Mouse (Mus musculus) kidney, postnatal 14 days (tissue): ENCODE results near the gene Rgs9bp.

ENCODE experiments used
- DNase-seq: peaks from one replicate; pipeline ENCODE4 v3.0.0; 2022; ENCODE audit warnings: mixed read lengths

The Rgs9bp gene

DNA sequence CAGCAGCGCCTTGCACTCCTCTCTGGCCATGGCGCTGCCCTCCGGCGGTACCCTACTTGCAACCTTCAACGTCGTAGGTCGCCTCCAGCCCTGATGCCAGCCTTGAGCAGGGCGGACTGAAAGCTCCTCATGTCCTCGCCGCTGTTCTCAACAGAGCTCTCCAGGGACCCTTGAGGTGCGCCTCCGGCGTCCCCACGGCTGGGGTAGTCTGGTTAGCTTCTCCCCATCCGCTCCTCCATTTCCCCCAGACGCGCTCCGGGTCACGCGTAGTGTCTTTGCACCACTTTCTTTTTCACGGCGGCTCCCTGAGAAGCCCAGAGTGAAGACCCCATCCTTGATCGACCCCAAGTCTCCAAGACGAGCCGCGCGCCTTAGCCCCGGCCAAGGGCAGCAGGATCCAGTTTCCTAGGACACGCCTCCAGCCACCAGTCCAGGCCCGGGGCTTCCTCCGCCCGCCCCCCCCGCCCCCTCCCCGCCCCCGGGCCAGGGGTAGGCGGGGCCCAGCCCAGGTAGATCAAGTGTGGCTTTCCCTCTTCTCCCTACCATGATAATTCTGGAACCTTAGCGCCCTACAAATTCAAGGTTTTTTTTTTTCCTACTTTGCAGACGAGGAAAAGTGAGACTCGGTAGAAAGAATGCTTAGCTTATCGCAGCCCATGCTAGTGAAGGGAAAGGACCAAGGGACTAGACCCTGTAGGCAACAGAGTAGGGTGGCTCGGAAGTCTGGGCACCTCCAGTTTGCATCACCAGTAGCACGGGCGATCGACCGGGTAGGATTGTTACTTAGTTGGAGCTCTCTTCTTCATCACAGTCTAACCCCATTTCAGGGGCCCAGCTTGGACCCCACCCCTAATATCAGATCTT lies at the start of gene Rgs9bp:
Gene Rgs9bp, minus strand, starts transcription at position 392 of the 864 bp plus-strand sequence.
- DNase-seq: peak; percentile 84

DNA sequence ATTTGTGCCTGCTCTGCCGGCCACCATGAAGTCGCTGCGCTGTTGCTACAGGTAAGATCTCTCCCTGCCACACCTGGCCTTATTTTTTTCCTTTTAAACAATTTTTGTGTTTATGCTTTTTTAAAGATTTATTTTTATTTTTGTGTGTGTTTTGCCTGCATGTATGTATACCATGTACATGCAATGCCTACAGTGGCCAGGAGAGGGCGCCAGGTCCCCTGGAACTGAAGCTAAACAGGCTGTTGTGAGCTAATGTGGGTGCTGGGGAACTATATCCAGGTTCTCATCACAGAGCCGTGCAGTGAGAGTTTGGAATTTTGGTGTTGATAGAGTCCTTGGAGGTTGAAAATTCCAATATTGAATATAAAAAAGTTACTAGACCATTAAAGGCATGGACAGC lies 43.1 kb upstream of the Rgs9bp start:
- DNase-seq: no peak

DNA sequence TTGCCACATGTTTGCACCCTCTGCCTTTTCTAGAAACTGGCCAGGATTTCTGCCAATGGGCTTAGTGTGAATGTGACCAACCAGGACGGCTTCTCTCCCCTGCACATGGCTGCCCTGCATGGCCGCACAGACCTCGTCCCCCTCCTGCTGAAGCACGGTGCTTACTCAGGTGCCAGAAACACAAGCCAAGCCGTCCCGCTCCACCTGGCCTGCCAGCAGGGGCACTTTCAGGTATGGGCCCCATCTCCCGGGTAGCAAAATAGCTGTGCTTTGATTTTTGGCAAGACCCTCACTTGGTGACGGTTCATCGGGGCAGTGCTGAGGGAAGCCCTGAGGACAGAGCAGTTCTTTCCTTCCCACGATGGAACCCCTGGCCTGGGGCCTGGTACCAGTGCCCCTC lies 42.0 kb upstream of the Rgs9bp start:
- no peak for DNase-seq

DNA sequence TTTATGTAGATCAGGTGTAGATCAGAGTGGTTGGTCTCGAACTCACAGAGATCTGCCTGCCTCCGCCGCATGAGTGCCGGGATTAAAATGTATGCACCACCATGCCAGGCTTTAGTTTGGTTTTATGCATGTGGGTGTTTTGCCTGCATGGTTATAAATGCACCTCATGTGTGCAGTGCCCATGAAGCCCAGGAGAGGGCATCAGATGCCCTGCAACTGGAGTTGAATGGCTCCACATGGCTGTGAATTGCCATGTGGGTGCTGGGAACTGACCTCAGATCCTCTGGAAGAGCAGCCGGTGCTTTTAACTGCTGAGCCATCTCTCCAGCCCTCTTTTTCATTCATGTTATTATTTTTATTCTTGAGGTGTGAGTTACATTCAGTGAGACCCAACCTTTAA lies 40.7 kb upstream of the Rgs9bp start:
- no peak for DNase-seq

DNA sequence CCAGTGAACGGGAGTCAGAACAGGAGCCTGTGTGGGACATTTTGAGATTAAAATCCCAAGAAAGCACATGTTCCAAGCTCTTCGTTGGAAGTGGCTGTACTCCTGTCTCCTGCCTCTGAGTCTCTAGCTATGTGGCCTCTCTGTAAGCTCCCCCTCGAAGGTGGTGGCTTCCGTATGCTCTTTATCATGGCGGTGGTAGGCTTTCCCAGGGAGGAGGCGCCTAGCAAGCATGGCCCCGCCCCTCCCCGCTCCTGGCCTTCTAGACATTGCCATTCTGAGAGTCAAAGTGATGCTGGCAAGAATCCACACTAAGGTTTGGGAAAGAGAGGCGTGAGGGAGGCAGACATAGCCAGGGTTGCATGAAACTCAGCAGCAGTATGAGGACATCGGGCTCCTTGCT lies 37.2 kb upstream of the Rgs9bp start:
- no peak for DNase-seq

DNA sequence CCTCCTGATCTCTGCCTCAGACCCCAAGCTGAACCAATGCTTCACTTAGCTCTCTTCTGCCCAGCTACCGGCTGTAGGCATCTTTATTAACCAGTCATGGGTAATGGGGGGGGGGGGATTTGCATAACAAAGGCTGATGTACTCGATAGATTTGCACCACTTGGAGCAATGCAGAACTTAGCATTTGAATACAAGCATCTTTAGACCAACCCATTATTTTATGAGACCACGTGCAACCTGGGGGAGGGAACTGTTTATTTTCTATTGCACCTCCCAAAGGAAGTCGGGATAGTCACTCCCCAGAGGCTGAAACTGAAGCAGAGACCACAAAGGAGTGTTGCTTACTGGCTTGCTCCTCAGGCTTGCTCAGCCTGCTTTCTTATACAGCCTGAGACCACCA lies 32.1 kb upstream of the Rgs9bp start:
- no peak for DNase-seq

DNA sequence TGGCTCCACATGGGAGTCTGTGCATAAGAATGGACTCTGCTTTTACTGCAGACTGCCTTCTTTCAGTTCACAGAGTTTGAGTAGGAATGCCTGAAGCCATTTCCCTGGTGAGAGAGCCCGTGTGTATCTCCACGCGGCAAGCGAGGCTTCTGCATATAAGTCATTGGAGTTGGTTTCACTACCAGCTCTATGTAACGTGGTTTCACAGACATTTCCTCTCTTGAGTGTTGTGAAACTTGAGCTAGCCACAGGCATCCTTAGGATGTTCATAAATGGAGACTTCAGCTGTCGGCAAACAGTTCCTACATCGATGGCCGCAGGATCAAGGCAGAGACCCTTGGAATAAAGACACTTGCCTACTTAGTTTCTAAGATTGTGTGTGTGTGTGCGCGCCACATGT lies 23.9 kb upstream of the Rgs9bp start:
- no peak for DNase-seq

DNA sequence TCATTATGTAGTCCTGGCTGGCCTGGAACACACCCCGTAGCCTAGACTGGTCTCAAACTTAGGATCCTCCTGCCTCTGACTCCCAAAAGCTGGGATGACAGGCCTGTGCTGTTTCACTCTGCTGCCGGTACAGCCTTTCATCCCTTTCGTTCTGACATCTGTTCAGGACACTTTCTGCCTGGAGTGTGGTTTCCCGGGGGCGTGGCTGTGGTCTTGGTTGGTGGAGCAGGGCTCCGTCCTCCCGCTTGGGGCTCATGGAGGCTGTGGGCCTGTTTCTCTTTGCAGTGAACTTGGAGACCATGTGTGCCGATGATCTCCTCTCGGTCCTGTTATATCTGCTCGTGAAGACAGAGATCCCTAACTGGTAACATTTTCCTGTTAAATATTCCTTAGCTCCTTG lies 21.4 kb upstream of the Rgs9bp start:
- no peak for DNase-seq

DNA sequence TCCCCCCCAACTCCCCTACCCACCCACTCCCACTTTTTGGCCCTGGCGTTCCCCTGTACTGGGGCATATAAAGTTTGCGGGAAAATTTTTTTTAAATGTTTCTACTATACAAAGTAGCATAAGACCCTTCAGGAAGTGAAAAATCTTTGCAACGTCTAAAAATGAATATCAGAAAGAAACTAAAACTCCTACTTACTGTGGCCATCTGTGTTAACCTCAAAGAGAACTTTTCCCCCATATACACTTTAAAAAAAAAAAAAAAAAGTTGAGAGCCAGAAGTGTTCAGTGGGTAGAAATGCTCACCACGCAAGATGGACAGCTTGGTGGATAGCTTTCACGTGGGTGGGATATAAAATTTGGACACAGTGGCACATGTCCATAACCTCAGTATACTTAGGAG lies 17.4 kb upstream of the Rgs9bp start:
- no peak for DNase-seq

DNA sequence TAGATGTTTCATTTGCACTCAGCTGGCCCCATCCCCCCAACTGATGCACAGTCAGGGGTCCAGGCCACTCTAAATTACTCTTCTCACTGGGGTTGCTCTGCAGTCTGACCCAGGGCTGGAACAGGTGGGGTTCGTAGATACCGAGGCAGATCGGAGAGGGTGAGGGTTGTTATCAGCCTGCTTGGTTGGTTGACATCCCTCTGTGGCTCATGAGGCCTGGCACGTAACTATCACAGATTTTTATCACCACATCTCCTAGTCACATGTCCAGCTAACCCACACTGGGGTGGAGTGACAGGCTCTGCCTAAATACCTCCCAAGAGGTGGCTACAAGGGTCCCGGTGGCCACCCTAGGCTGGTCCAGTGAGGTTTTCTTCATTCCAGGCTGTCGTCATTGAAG lies 15.7 kb upstream of the Rgs9bp start:
- DNase-seq: no peak

DNA sequence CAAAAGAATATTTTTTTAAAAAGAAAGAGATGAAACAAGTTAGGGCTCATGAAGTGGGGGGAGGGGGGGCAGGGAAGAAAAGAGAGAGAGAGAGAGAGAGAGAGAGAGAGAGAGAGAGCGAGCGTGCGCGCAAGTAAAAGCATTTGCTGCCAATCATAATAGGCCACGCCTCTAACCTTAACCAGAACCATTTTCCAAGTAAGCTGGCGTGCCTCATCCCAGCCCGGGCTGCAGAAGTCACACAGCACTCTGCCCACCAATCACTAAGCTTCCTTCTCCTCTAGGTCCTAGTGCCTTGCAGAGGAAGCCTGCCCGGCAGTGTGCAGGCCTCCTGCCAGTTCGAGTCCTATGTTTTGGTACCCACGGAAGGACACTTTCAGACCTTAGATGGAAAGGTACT lies 14.6 kb upstream of the Rgs9bp start:
- no peak for DNase-seq

DNA sequence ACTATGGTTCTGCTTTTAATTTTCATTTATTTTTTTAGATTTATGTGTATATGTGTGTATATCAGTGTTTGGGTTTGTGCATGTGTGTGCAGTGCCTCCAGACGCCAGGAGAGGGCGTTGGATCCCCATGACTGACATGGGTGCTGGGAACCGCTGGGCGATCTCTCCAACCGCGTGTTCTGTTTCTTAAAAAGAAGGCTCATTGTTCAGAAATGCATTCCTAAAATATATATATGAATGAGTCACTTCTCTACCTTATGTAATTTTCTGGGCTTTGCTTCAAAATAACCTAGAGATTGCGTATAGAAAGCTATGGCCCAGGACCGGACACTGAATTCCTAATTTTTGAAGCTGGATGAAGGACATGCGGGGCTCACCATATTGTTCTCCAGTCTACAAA lies 14.1 kb upstream of the Rgs9bp start:
- DNase-seq: no peak

DNA sequence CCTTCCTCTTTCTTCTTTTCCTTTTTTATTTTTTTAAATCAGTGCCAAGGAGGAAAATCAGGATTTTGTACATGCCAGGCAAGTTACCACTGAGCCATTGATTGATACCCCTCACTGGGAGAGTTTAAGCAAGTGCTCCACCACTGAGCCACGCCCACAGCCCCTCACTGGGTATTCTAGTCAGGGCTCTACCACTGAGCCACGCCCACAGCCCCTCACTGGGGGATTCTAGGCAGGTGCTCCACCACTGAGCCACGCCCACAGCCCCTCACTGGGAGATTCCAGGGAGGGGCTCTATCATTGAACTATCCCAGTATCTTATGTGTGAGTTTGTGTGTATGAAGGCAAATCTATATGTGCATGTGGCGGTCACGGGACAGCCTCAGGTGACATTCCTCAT lies 8.9 kb upstream of the Rgs9bp start:
- DNase-seq: no peak

DNA sequence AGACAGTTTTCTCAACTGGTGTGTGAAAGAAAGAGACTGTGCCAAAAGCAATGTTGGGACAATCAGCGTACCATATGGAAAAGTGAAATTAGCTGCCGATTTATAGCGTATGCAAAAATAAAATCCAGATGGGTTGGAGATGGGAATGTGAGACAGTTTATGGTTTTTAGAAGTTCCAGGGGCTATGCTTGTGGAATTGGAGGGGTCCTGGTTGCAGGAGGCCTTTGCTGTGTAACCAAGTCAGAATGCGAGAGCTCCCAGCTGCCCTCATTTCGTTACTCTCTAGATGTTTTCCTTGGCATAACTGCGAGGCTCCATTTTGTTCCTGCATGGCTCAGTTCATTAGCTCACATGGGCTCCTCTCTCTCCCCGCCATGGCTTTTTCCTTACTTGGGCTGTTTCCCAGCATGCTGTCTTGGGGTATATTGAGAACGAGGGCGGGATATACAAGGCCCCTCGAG lies 5.4 kb upstream of the Rgs9bp start:
- DNase-seq: peak; percentile 27

DNA sequence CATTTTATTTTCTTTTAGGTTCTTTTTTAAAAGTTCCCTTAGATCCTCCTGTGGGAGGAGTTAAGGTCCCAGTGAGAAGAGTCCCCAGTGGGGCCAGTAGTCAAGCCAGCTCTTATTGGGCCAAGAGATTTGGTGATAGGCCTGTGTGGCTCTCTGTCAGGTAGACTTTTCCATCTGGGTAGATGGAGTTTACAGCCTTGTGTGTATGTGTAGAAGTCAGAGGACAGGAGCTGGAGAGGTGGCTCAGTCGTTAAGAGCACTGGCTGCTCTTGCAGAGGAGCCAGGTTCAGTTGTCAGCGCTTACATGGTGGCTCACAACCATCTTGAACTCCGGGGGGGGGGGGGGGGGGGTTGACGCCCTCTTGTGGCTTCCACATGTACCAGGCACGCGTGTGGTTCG lies 4.1 kb upstream of the Rgs9bp start:
- DNase-seq: no peak

DNA sequence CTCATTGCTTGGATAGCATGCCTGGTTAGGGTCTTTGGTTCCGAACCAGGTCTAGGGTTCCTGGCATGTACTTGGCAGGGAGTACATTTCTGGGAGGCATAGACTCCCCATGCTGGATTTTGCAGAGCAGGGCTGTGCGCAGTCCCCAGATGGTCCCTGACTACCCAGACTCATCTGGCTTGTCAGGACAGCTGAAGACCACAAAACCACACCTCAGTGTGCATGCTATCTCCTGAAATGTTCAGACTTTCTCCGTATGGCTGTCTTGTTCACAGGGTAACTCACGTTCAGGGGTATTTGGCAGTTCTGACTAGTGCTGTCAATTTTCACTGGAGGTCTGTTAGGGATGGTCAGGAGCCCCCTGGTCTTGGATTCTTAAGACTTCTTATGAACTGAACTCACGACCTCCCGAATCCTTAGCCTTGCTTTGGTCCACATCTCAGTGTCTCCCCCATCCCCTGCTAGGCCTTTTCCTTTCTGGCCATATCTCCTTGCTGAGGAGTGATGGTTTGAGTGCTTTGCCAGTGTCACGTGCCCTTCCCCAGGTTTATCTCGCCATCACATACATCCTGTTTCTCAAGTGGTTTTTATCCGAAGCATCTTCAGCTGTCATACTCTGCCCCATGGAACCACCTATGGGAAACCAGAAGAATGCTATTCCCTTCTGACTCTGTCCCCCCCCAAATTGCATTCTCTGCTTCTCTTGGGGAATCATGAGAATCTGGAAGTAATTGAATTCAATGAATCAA lies 3.5 kb upstream of the Rgs9bp start:
- no peak for DNase-seq

DNA sequence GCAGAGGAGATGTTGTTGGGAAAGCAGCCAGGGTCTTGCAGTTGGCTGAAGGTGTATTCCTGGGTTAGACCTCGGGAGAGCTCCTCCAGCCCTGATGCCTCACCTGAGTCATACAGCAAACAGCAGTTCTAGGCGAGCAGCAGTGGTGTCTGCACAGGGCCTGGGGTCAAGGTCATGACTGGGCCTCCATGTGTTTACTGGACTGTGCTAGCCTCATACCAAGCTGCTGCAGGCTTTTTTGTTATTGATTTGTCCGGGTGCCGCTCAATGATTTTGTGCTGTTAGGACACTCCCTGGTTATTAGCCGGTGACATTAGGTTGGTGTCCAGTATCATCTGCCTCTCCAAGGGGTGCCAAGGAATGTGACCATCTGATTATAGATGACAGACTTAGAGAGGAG lies 2.3 kb upstream of the Rgs9bp start:
- no peak for DNase-seq

DNA sequence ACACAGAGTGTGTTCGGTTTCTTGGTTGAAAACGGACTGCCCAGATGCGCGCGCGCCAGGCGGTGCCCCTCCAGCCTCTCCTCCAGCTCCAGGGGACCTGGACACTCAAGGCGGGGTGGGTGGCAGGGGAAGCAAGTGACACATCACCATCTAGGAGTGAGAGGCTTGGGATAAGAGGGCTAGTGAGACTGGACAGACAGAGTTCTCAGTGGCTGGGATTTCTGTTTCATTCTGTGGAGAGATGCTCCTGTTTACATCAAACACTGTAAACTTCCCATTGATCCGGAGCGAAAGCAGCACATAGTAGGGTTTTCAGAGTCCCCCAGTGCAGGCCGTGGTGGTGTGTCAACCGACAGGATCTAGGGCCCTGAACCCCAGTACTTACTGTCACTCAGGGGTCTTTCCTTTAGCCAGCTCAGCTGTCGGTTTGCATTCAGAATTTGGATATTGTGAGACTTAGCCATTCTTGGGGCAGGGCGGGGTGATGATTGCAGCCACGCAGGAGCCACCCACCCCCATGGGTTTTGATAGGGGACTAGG lies 1.6 kb upstream of the Rgs9bp start:
- no peak for DNase-seq

DNA sequence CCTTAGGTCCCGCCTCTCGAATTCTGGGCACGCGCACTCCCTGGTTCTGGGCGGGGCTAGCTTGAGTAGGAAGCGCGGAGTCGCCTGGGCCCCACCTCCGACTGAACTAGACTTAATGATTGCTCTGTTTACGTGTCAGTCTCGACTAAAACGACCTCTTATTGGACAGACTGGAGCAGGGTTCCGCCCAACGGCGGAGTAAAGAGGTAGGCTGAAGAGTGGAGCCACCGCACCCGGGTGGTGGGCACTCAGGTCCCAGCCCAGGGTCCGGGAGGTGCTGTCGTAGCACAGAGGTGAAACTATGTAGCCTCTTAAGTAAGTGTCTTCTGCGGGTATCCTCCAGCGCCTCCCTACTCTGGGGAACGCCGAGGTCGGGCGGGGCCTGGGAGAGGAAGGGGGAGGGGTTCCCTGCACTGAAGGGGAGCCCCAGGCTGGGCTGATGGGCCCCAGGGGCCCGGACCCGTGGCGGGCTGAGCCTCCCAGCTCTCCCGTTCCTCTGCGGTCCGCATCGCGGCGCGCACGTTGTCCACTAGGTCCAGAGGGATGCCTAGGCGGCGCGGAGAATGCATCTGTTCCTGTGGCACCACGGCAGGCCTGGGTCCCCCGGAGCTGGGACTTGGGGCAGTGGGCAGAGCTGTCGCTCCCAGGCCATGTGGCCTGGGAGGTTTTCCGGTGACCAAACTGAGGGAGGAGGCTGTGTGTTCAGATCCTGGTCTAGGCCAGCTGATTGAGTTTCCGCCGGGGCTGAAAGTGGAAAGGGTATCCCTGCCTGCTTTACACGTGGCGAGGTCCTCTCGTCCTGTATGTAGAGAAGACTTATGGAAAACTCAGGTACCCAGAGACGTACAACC lies 898 bp upstream of the Rgs9bp start, which contains the start of gene Ankrd27:
Gene Ankrd27, plus strand, starts transcription at position 190 of the 851 bp plus-strand sequence.
- peak; percentile 97 for DNase-seq

DNA sequence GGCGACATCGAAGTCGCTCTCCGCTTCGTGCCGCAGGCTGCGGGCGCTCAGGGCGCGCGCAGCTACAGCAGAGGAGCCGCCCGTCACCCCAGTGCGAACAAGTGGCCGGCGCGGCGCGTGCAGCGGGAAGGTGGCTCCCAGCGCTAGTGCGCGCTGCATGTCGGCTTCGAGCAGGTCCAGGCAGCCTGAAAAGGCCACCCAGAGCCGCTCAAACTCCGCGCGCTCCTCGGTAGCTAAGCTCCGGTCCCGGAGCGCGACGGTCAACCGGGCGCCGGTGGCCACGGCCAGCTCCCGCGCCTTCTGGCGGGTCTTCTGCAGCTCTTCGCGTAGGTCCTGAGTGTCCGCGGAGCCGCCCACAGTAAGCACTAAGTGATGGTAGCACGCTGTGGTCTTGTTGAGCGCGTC lies 594 bp downstream of the Rgs9bp start:
- DNase-seq: peak; percentile 39

DNA sequence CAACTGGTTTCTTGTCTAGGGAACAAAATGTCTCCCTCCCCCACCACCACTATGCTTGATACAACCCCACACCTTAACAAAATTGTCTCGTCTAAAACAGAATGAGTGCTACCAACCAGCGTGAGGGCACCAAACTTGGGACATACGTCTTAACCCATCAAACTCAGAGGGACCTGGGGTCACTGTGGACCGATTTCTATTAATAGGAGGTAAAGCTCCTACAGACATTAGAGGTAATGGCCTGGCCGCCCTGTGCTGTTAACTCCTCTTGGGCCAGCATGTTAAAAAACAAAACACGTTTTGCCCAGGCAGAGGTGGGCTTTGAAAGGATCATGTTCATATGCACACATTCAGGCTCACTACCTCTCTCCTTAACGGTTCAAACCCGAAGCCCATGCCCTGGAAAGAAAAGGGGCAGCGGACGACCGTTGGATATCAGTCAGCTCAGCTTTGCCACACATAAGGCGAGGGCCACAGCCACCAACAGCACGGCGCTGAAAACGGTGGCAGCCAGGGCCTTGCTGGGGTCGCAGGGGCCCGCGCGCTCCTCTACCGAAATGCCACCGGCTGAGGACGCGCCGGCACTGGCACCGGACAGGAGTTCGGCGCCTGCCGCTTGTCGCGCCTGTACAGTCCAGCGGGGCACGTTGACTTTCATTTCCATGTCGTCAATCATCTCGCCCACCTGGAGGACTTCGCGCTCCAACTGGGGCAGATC lies 1.2 kb downstream of the Rgs9bp start:
- no peak for DNase-seq

DNA sequence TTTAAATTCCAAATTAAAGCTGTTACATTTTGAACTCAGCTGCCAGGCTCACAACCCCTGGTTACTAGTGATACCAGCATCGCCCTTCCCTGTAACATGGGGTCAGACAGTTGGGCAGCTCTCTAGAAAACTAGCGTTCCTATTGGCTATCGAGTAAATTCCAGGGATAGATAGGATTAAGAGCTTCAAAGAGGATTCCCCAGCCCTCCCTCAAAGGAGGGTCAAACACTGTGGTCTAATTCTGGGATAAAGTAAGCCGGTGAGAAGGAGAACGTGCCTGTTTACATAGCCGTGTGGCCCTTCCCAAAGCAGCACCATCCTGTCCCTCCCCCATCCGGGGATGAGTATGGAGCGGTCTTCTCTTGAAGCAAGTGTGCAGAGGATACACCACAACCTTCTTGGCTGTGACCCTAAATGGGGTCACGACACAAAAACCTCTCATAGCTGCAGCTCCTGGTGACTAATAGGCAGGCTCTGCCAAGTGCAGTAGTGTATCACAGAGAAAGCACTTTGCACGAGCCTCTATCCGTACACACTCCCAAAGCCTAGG lies 1.8 kb downstream of the Rgs9bp start:
- DNase-seq: no peak
